Mouse (Mus musculus): Measurements from ENCODE around the gene Hist1h2br. TPM values are rescaled to one million over a fixed set of nuclear protein-coding genes. Genes with fewer than 3 reads are reported as not detected.
"Not testable (repeated sequence)": the region's sequence is repeated elsewhere in the genome, so short reads cannot be mapped to it uniquely, and the experiment has no call there.

Gene Hist1h2br
- polyA plus RNA-seq, 1 experiment from 2014 or later, result 18.5 TPM

- WGBS, result 58% methylated on average over 3 of the region's 3 CpGs
- not testable (repeated sequence) for H3K36me3 ChIP-seq (ENCODE audit: control insufficient read depth, insufficient read depth, low read length); H3K27ac ChIP-seq (ENCODE audit: low read length); H3K4me1 ChIP-seq (ENCODE audit: control insufficient read depth, insufficient read depth, low read length); H3K27me3 ChIP-seq (ENCODE audit: control insufficient read depth, insufficient read depth, low read length); H3K4me2 ChIP-seq (ENCODE audit: low read depth, low read length); ATAC-seq (ENCODE audit: insufficient read depth, low FRiP score); H3K9me3 ChIP-seq (replicated peaks; ENCODE audit: control insufficient read depth, low read length); H3K9ac ChIP-seq (ENCODE audit: low read length); H3K4me3 ChIP-seq (replicated peaks; ENCODE audit: low read length)
These were observed 32.0 kb downstream of the Hist1h2br start for GRCm38 (mm10) chr13:21865503-21865902.

GRCm38 (mm10) chr13:21880735-21881134 is 47.2 kb downstream of the Hist1h2br start:
- no peaks in the 10 kb centered on the region for H3K36me3 ChIP-seq (ENCODE audit: control insufficient read depth, insufficient read depth, low read length)
- no peak overlapping the region for H3K4me2 ChIP-seq (ENCODE audit: low read depth, low read length)
- H3K4me3 ChIP-seq (replicated peaks; ENCODE audit: low read length), result no peak overlapping the region
- no peaks in the 10 kb centered on the region for H3K9me3 ChIP-seq (replicated peaks; ENCODE audit: control insufficient read depth, low read length)
- WGBS, result 77% methylated on average over 6 of the region's 6 CpGs
- no peak overlapping the region for H3K9ac ChIP-seq (ENCODE audit: low read length)
- no peaks in the 10 kb centered on the region for H3K4me1 ChIP-seq (ENCODE audit: control insufficient read depth, insufficient read depth, low read length)
- no peaks in the 10 kb centered on the region for H3K27me3 ChIP-seq (ENCODE audit: control insufficient read depth, insufficient read depth, low read length)
- ATAC-seq (ENCODE audit: insufficient read depth, low FRiP score), result no peak
- H3K27ac ChIP-seq (ENCODE audit: low read length), result no peak overlapping the region

GRCm38 (mm10) chr13:21881878-21882669 is 48.5 kb downstream of the Hist1h2br start:
- ATAC-seq (ENCODE audit: insufficient read depth, low FRiP score), result no peak
- WGBS, result 6% methylated on average over 27 of the region's 27 CpGs
- no peaks in the 10 kb centered on the region for H3K27me3 ChIP-seq (ENCODE audit: control insufficient read depth, insufficient read depth, low read length)

GRCm38 (mm10) chr13:21882760-21883405 is 49.3 kb downstream of the Hist1h2br start:
- H3K27ac ChIP-seq (ENCODE audit: low read length), result no peak overlapping the region
- H3K4me2 ChIP-seq (ENCODE audit: low read depth, low read length), result peak overlapping the region; percentile 62
- H3K9ac ChIP-seq (ENCODE audit: low read length), result no peak overlapping the region
- WGBS, result 3% methylated on average over 13 of the region's 13 CpGs
- H3K27me3 ChIP-seq (ENCODE audit: control insufficient read depth, insufficient read depth, low read length), result no peaks in the 10 kb centered on the region
- H3K4me1 ChIP-seq (ENCODE audit: control insufficient read depth, insufficient read depth, low read length), result no peaks in the 10 kb centered on the region
- no peaks in the 10 kb centered on the region for H3K9me3 ChIP-seq (replicated peaks; ENCODE audit: control insufficient read depth, low read length)
- H3K4me3 ChIP-seq (replicated peaks; ENCODE audit: low read length), result peak overlapping the region; percentile 51
- H3K36me3 ChIP-seq (ENCODE audit: control insufficient read depth, insufficient read depth, low read length), result no peaks in the 10 kb centered on the region
- no peak for ATAC-seq (ENCODE audit: insufficient read depth, low FRiP score)

More at GRCm38 (mm10) chr13:21881878-21882669, 48.5 kb downstream of the Hist1h2br start:
- Histone ChIP-seq H3K4me2 (ENCODE audit: low read depth, low read length) (peak overlapping the region; percentile 62), H3K9ac (ENCODE audit: low read length) (peak overlapping the region; percentile 39; the same call in 1 of the 2 replicates), H3K4me3 (replicated peaks; ENCODE audit: low read length) (peak overlapping the region; percentile 51), H3K9me3 (replicated peaks; ENCODE audit: control insufficient read depth, low read length) (no peaks in the 10 kb centered on the region), H3K36me3 (ENCODE audit: control insufficient read depth, insufficient read depth, low read length) (no peaks in the 10 kb centered on the region), H3K27ac (ENCODE audit: low read length) (no peak overlapping the region), H3K4me1 (ENCODE audit: control insufficient read depth, insufficient read depth, low read length) (no peaks in the 10 kb centered on the region)

GRCm38 (mm10) chr13:21883407-21883806 is 49.9 kb downstream of the Hist1h2br start:
- H3K4me2 ChIP-seq (ENCODE audit: low read depth, low read length), result peak overlapping the region; percentile 62; the same call in 1 of the 2 replicates
- no peaks in the 10 kb centered on the region for H3K4me1 ChIP-seq (ENCODE audit: control insufficient read depth, insufficient read depth, low read length)
- no peaks in the 10 kb centered on the region for H3K27me3 ChIP-seq (ENCODE audit: control insufficient read depth, insufficient read depth, low read length)
- H3K36me3 ChIP-seq (ENCODE audit: control insufficient read depth, insufficient read depth, low read length), result no peaks in the 10 kb centered on the region
- H3K9ac ChIP-seq (ENCODE audit: low read length), result no peak overlapping the region
- H3K27ac ChIP-seq (ENCODE audit: low read length), result no peak overlapping the region
- 39% methylated on average over 5 of the region's 5 CpGs for WGBS
- no peaks in the 10 kb centered on the region for H3K9me3 ChIP-seq (replicated peaks; ENCODE audit: control insufficient read depth, low read length)
- ATAC-seq (ENCODE audit: insufficient read depth, low FRiP score), result no peak
- peak overlapping the region; percentile 51 for H3K4me3 ChIP-seq (replicated peaks; ENCODE audit: low read length)

GRCm38 (mm10) chr13:21884586-21884985 is 51.0 kb downstream of the Hist1h2br start:
- H3K27ac ChIP-seq (ENCODE audit: low read length), result no peak overlapping the region
- H3K9ac ChIP-seq (ENCODE audit: low read length), result no peak overlapping the region
- H3K27me3 ChIP-seq (ENCODE audit: control insufficient read depth, insufficient read depth, low read length), result no peaks in the 10 kb centered on the region
- H3K4me2 ChIP-seq (ENCODE audit: low read depth, low read length), result no peak overlapping the region
- no peak overlapping the region for H3K4me3 ChIP-seq (replicated peaks; ENCODE audit: low read length)
- WGBS, result 68% methylated on average over 4 of the region's 4 CpGs
- ATAC-seq (ENCODE audit: insufficient read depth, low FRiP score), result no peak
- H3K9me3 ChIP-seq (replicated peaks; ENCODE audit: control insufficient read depth, low read length), result no peaks in the 10 kb centered on the region
- no peaks in the 10 kb centered on the region for H3K36me3 ChIP-seq (ENCODE audit: control insufficient read depth, insufficient read depth, low read length)
- H3K4me1 ChIP-seq (ENCODE audit: control insufficient read depth, insufficient read depth, low read length), result no peaks in the 10 kb centered on the region

Small RNA genes lying within 50 kb of the gene (microRNA-seq; reads per million reads assigned to microRNA genes)
- gene Gm19658 (not detected), gene Gm44346 (not detected), gene Gm44466 (not detected)

Other genes starting within 250 kb of the Hist1h2br start
- not detected in 2 replicates for gene Olfr1362, start 219.7 kb upstream of the Hist1h2br start, polyA plus RNA-seq (2015; fragmentation: Nextera tagmentation; extraction: Ambion mirVana)
- gene Olfr11, start 191.2 kb upstream of the Hist1h2br start, polyA plus RNA-seq (2015; fragmentation: Nextera tagmentation; extraction: Ambion mirVana), result not detected in 2 replicates
- gene Olfr1361, start 170.4 kb upstream of the Hist1h2br start, polyA plus RNA-seq (2015; fragmentation: Nextera tagmentation; extraction: Ambion mirVana), result not detected in 2 replicates
- gene Olfr1360, start 156.3 kb upstream of the Hist1h2br start, polyA plus RNA-seq (2015; fragmentation: Nextera tagmentation; extraction: Ambion mirVana), result not detected in 2 replicates
- gene Olfr1359, start 135.6 kb upstream of the Hist1h2br start, polyA plus RNA-seq (2015; fragmentation: Nextera tagmentation; extraction: Ambion mirVana), result not detected in 2 replicates
- gene Hist1h2bl, start 117.6 kb upstream of the Hist1h2br start, polyA plus RNA-seq (2015; fragmentation: Nextera tagmentation; extraction: Ambion mirVana), result 1.5 and 3.8 TPM in 2 replicates
- gene Hist1h2ai, start 117.3 kb upstream of the Hist1h2br start, polyA plus RNA-seq (2015; fragmentation: Nextera tagmentation; extraction: Ambion mirVana), result 7.3 and 11.8 TPM in 2 replicates
- gene Hist1h3h, start 116.1 kb upstream of the Hist1h2br start, polyA plus RNA-seq (2015; fragmentation: Nextera tagmentation; extraction: Ambion mirVana), result 4.6 and 5.6 TPM in 2 replicates
- 1.9 and 2.5 TPM in 2 replicates for gene Hist1h2bm, start 111.7 kb upstream of the Hist1h2br start, polyA plus RNA-seq (2015; fragmentation: Nextera tagmentation; extraction: Ambion mirVana)
- 1.7 and 2.3 TPM in 2 replicates for gene Hist1h4j, start 98.7 kb upstream of the Hist1h2br start, polyA plus RNA-seq (2015; fragmentation: Nextera tagmentation; extraction: Ambion mirVana)
- gene Hist1h4k, start 83.2 kb upstream of the Hist1h2br start, polyA plus RNA-seq (2015; fragmentation: Nextera tagmentation; extraction: Ambion mirVana), result 3.9 and 8.4 TPM in 2 replicates
- 18.1 and 21.5 TPM in 2 replicates for gene Hist1h2ak, start 79.9 kb upstream of the Hist1h2br start, polyA plus RNA-seq (2015; fragmentation: Nextera tagmentation; extraction: Ambion mirVana)
- 1.3 and 2.9 TPM in 2 replicates for gene Hist1h2bn, start 79.6 kb upstream of the Hist1h2br start, polyA plus RNA-seq (2015; fragmentation: Nextera tagmentation; extraction: Ambion mirVana)
- 9.6 and 10.6 TPM in 2 replicates for gene Hist1h1b, start 53.1 kb upstream of the Hist1h2br start, polyA plus RNA-seq (2015; fragmentation: Nextera tagmentation; extraction: Ambion mirVana)
- 59.9 and 94.5 TPM in 2 replicates for gene Hist1h3i, start 50.4 kb upstream of the Hist1h2br start, polyA plus RNA-seq (2015; fragmentation: Nextera tagmentation; extraction: Ambion mirVana)
- gene Hist1h2an, start 46.5 kb upstream of the Hist1h2br start, polyA plus RNA-seq (2015; fragmentation: Nextera tagmentation; extraction: Ambion mirVana), result 1.9 and 2.6 TPM in 2 replicates
- 0.77 and 1.4 TPM in 2 replicates for gene Hist1h2bp, start 46.3 kb upstream of the Hist1h2br start, polyA plus RNA-seq (2015; fragmentation: Nextera tagmentation; extraction: Ambion mirVana)
- 9.1 and 14.2 TPM in 2 replicates for gene Hist1h2bq, start 23.5 kb upstream of the Hist1h2br start, polyA plus RNA-seq (2015; fragmentation: Nextera tagmentation; extraction: Ambion mirVana)
- gene Hist1h2ao, start 23.3 kb upstream of the Hist1h2br start, polyA plus RNA-seq (2015; fragmentation: Nextera tagmentation; extraction: Ambion mirVana), result 1.5 TPM in 1 of 2 replicates, not detected in the other
- gene Hist1h4m, start 22.0 kb upstream of the Hist1h2br start, polyA plus RNA-seq (2015; fragmentation: Nextera tagmentation; extraction: Ambion mirVana), result not detected in 2 replicates
- 13.0 and 15.5 TPM in 2 replicates for gene Hist1h4n, start 1.5 kb upstream of the Hist1h2br start, polyA plus RNA-seq (2015; fragmentation: Nextera tagmentation; extraction: Ambion mirVana)
- gene Hist1h2ap, start 236 bp upstream of the Hist1h2br start, polyA plus RNA-seq (2015; fragmentation: Nextera tagmentation; extraction: Ambion mirVana), result 1,905 and 2,657 TPM in 2 replicates
- 5.3 and 6.2 TPM in 2 replicates for gene Zfp184, start 111.4 kb downstream of the Hist1h2br start, polyA plus RNA-seq (2015; fragmentation: Nextera tagmentation; extraction: Ambion mirVana)
- 0.09 TPM in 1 of 2 replicates, not detected in the other for gene Pom121l2, start 147.5 kb downstream of the Hist1h2br start, polyA plus RNA-seq (2015; fragmentation: Nextera tagmentation; extraction: Ambion mirVana)
- 0.92 and 1.1 TPM in 2 replicates for gene Prss16, start 176.0 kb downstream of the Hist1h2br start, polyA plus RNA-seq (2015; fragmentation: Nextera tagmentation; extraction: Ambion mirVana)
- 10.9 TPM in 1 of 2 replicates, not detected in the other for gene Hist1h2ah, start 201.8 kb downstream of the Hist1h2br start, polyA plus RNA-seq (2015; fragmentation: Nextera tagmentation; extraction: Ambion mirVana)
- gene Hist1h2bk, start 202.1 kb downstream of the Hist1h2br start, polyA plus RNA-seq (2015; fragmentation: Nextera tagmentation; extraction: Ambion mirVana), result 2.6 and 4.0 TPM in 2 replicates
- gene Hist1h4i, start 207.6 kb downstream of the Hist1h2br start, polyA plus RNA-seq (2015; fragmentation: Nextera tagmentation; extraction: Ambion mirVana), result 13.4 and 15.5 TPM in 2 replicates
- 17.8 and 25.3 TPM in 2 replicates for gene Hist1h2ag, start 209.2 kb downstream of the Hist1h2br start, polyA plus RNA-seq (2015; fragmentation: Nextera tagmentation; extraction: Ambion mirVana)
- 5.6 and 10.3 TPM in 2 replicates for gene Hist1h2bj, start 209.5 kb downstream of the Hist1h2br start, polyA plus RNA-seq (2015; fragmentation: Nextera tagmentation; extraction: Ambion mirVana)